Mouse (Mus musculus) heart, postnatal 25 days (tissue): Measurements from ENCODE around the gene Klk1b11. TPM values are rescaled to one million over a fixed set of nuclear protein-coding genes. Genes with fewer than 3 reads are reported as not detected.
"Not testable (repeated sequence)": the region's sequence is repeated elsewhere in the genome, so short reads cannot be mapped to it uniquely, and the experiment has no call there.

Experiments
- DNase-seq: peaks from one replicate; pipeline ENCODE4 v3.0.0; 2022; ENCODE audit warnings: low spot score
- intact Hi-C: fragments of 180-260 bp; cut with DNase I; formaldehyde crosslinking; loops from one replicate; pipeline ENCODE4 v1.15.1; 2025
- total RNA-seq, 2 experiments: library from RNA; stranded (reverse); gene quantifications; 2 replicates each; pipeline ENCODE4 v1.2.3; 2021

The Klk1b11 gene
- total RNA-seq, result not detected

DNA sequence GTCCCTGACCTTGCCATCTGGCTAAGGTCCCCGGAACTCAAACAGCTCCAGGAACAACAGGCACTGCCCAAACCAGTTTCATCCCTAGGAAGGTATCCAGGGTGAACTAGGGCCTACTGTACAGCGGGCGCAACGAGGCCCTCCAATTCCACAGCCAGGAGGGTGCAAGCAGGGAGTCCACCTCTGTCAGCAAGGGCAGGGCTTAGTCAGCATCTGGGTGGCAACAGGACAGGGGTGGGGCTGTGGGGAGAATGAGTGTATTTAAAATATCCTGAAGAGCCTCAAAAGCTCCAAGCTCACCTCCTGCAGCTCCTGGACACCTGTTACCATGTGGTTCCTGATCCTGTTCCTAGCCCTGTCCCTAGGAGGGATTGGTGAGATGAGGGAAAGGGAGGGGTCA lies at the start of gene Klk1b11:
Klk1b11 (plus strand) TSS at position 301 of the 400 bp plus-strand sequence.
- intact Hi-C loops, DNase-seq: not testable (repeated sequence)

DNA sequence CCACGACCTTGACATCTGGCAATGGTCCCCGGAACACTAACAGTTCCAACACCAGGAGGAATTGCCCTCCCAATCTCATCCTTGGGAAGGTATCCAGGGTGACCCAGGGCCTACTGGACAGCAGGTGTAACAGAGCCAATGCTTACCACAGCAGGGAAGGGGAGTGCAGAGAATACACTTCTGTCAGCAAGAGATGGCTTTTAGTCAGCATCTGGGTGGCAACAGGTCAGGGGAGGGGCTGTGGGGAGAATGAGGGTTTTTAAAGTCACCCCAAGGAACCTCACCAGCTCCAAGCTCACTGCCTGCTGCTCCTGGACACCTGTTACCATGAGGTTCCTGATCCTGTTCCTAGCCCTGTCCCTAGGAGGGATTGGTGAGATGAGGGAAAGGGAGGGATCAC lies 45.3 kb upstream of the Klk1b11 start, which contains the start of gene Klk1b8:
Klk1b8 (plus strand) TSS at position 301 of the 400 bp plus-strand sequence.
- no peak for DNase-seq
- intact Hi-C loops, result no loop called here

DNA sequence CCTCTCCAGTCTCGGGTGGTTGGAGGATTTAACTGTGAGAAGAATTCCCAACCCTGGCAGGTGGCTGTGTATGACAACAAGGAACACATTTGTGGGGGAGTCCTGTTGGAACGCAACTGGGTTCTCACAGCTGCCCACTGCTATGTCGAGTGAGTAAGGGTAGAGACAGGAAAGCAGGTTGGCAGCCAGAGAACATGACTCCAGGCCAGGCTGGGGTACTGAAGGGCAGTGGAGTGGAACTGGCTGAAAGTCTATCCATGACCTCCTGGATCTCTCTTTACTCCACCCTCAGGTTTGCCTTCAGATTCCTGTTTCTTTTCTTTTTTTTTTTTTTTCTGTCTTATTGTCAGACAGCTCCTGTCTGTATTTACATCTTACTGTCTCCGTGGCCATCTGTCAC lies 43.0 kb upstream of the Klk1b11 start:
- intact Hi-C loops, result no loop called here
- no peak for DNase-seq

DNA sequence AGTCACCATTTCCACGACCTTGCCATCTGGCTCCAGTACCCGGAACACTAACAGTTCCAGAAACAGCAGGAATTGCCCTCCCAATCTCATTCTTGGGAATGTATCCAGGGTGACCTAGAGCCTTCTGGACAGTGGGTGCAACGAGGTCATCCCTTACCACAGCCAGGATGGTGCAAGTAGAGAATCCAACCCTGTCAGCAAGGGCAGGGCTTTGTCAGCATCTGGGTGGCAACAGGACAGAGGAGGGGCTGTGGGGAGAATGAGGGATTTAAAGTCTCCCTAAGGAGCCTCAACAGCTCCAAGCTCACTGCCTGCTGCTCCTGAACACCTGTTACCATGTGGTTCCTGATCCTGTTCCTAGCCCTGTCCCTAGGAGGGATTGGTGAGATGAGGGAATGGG lies 29.2 kb upstream of the Klk1b11 start, which contains the start of gene Klk1b1:
Klk1b1 (plus strand) TSS at position 301 of the 400 bp plus-strand sequence.
- no peak for DNase-seq
- intact Hi-C loops, result no loop called here

DNA sequence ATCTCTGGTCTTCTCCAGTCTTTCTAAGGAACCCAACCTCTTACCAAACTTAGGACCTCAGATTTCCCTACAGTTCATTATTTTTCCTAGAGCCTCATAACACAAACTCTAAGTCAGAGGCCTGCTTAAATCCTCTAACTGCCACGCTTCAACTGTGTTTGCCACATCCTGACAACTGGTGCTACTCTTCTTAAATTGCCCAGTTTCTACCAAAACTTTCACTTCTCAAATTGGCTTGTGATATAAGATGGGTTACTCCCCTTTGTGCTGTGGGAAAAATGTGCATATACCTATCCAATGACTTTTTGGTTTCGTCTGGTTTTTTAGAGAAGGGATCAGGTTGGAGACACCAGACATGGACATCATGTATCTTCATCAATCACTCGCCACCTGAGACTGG lies 28.6 kb upstream of the Klk1b11 start:
- DNase-seq, result no peak
- intact Hi-C loops, result no loop called here

DNA sequence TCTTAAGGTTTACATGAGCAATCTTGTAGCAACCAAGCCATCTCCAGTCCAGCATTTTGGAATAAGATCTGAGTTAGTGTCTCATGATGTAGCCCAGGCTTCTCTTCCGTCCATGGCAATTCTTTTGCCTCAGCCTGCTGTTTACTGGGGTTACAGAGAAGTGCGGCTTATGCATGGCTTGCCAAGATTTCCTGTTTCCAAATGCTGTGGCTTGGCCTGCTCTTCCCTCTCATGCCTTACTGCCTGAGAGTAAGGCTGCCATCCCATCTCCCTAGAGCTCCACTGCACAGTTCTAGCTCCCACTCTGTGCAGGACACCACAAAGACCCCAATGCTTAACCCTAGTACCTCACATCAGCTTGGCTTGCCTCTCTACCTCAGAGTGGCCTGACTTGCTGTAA lies 28.1 kb upstream of the Klk1b11 start:
- no peak for DNase-seq
- intact Hi-C loops, result no loop called here

DNA sequence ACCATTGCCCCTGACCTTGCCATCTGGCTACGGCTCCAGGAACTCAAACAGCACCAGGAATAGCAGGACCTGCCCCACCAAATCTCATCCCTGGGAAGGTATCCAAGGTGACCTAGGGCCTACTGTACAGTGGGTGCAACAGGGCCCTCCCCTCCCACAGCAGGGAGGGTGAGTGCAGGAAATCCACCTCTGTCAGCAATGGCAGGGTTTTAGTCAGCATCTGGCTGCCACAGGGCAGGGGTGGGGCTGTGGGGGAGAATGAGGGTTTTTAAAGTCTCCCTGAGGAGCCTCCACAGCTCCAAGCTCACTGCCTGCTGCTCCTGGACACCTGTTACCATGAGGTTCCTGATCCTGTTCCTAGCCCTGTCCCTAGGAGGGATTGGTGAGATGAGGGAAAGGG lies 19.9 kb upstream of the Klk1b11 start, which contains the start of gene Klk1b9:
Klk1b9 (plus strand) TSS at position 301 of the 400 bp plus-strand sequence.
- intact Hi-C loops, DNase-seq: not testable (repeated sequence)

DNA sequence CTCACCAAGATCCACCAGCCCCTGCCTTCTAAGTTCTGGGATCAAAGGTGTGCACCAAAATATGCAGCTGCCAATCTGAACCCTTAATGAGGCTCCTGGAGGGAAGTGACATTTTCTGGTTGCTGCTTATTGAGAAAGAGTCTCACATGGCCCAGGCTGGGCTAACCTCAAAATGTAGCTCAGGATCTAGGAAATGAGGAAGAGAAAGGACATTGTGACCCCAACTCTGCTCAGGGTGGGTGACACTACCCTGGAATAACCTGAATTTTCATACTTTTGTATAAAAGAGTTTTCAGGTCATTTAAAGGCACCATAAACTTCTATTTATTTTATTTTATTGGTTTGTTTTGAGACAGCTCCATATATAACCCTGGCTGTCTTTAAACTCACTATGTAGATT lies 10.0 kb upstream of the Klk1b11 start:
- intact Hi-C loops, result no loop called here
- no peak for DNase-seq

DNA sequence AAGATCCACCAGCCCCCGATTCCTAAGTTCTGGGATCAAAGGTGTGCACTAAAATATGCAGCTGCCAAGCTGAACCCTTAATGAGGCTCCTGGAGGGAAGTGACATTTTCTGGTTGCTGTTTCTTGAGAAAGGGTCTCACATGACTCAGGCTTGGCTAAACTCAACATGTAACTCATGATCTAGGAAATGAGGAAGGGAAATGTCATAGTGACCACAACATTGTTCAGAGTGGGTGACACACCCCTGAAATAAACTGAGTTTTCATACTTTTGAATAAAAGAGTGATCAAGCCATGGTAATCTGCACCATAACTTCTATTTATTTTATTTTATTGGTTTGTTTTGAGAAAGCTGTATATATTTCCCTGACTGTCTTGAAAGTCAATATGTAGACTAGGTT lies 856 bp upstream of the Klk1b11 start:
- DNase-seq, intact Hi-C loops: not testable (repeated sequence)

DNA sequence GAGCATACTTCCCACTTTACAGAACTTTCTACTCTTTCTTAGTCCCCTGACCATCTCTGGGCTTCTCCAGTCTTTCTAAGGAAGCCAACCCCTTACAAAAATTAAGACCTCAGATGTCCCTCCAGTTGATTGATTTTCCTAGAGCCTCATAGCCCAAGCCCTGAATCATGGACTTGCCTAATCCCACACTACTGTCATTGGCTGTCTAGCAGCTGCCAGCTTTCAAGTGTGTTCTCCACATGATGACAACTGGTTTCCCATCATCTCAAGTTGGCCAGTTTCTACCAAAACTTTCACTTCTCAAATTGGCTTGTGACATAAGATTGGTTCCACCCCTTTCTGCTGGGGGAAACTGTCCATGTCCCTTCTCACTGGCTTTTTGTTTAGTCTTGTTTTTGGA lies 9.2 kb downstream of the Klk1b11 start:
- DNase-seq, result no peak
- intact Hi-C loops, result no loop called here

DNA sequence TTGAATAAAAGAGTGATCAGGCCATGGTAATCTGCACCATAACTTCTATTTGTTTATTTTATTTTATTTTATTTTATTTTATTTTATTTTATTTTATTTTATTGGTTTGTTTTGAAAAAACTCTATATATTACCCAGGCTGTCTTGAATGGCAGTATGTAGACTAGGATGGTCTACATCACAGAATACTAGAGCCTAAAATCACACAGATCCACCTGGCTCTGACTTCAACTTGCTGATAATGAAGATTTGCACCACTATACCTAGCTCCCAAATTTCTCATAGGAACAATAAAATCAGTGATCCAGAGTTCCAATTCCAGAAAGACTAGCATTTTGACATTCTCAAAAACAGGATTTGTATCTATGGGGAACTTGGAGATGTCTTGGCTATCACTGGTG lies 16.2 kb downstream of the Klk1b11 start, which contains the start of gene Klk1b26:
Klk1b26 (plus strand) TSS at position 301 of the 400 bp plus-strand sequence.
- DNase-seq, intact Hi-C loops: not testable (repeated sequence)

DNA sequence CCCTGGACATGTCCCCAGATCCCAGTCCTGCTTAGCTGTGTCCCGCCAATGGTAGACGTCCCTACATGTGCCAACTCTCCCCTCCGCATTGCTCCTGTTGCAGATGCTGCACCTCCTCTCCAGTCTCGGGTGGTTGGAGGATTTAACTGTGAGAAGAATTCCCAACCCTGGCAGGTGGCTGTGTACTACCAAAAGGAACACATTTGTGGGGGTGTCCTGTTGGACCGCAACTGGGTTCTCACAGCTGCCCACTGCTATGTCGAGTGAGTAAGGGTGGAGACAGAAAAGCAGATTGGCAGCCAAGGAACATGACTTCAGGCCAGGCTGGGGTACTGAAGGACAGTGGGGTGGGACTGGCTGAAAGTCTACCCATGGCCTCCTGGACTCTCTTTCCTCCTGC lies 19.0 kb downstream of the Klk1b11 start:
- intact Hi-C loops, DNase-seq: not testable (repeated sequence)

DNA sequence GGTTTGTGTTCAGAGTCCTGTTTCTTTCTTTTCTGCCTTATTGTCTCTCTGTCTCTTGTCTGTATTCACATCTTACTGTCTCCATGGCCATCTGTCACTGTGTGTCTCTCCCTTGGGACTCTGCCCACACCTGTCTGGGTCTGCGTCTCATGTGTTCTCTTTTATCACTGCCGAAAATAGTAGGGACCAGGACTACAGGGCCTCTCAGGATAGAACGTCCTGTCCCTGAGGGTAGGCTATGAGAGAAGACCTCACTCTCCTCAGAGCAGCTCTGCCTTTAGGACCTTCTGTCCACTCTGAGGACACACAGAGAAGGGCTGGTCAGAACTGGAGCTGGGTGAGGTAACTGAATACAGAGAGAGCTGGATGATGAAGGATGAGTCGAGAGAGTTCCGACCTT lies 19.4 kb downstream of the Klk1b11 start:
- intact Hi-C loops, result no loop called here
- no peak for DNase-seq

Other genes starting within 250 kb of the Klk1b11 start
- not detected for gene Klk12, start 227.0 kb upstream of the Klk1b11 start, total RNA-seq
- gene Klk11, start 221.3 kb upstream of the Klk1b11 start, total RNA-seq, result not detected
- under 1 TPM; 0.20 to 0.42 TPM for gene Klk10, start 214.8 kb upstream of the Klk1b11 start, total RNA-seq
- not detected for gene Klk9, start 204.0 kb upstream of the Klk1b11 start, total RNA-seq
- 10 to 100 TPM; 12.6 to 13.3 TPM for gene Klk8, start 198.3 kb upstream of the Klk1b11 start, total RNA-seq
- gene Klk7, start 184.6 kb upstream of the Klk1b11 start, total RNA-seq, result under 1 TPM in 1 of 2 experiments, not detected in 1; 0.17 TPM
- not detected for gene Klk6, start 171.4 kb upstream of the Klk1b11 start, total RNA-seq
- gene Klk5, start 153.9 kb upstream of the Klk1b11 start, total RNA-seq, result not detected
- gene Klk4, start 114.7 kb upstream of the Klk1b11 start, total RNA-seq, result not detected
- not detected for gene Klk15, start 62.1 kb upstream of the Klk1b11 start, total RNA-seq
- not detected for gene Klk1b8, start 45.2 kb upstream of the Klk1b11 start, total RNA-seq
- gene Klk1b1, start 29.1 kb upstream of the Klk1b11 start, total RNA-seq, result not detected
- not detected for gene Klk1b9, start 19.8 kb upstream of the Klk1b11 start, total RNA-seq
- under 1 TPM; 0.36 TPM for gene Klk1b26, start 16.3 kb downstream of the Klk1b11 start, total RNA-seq
- not detected for gene Klk1b27, start 56.4 kb downstream of the Klk1b11 start, total RNA-seq
- not detected for gene Klk1b21, start 106.5 kb downstream of the Klk1b11 start, total RNA-seq
- gene Klk1b22, start 116.8 kb downstream of the Klk1b11 start, total RNA-seq, result not detected
- gene Klk1b16, start 140.9 kb downstream of the Klk1b11 start, total RNA-seq, result not detected
- gene Klk1b24, start 192.4 kb downstream of the Klk1b11 start, total RNA-seq, result not detected
- gene Klk1b3, start 202.3 kb downstream of the Klk1b11 start, total RNA-seq, result not detected
- gene Klk1b4, start 211.6 kb downstream of the Klk1b11 start, total RNA-seq, result not detected
- gene Klk1b5, start 220.1 kb downstream of the Klk1b11 start, total RNA-seq, result not detected
- not detected for gene Klk1, start 229.5 kb downstream of the Klk1b11 start, total RNA-seq
- not detected for gene Gm36864, start 240.3 kb downstream of the Klk1b11 start, total RNA-seq